Mouse (Mus musculus) heart, embryonic 11.5 days (tissue): Measurements from ENCODE around the gene Fn1. TPM values are rescaled to one million over a fixed set of nuclear protein-coding genes. Genes with fewer than 3 reads are reported as not detected.

ENCODE experiments used
- ATAC-seq: fragments of 200-750 bp; cut with Nextera tagmentation; replicated peaks from 2 replicates; pipeline ENCODE4 v1.8.0; 2017; ENCODE audit warnings: moderate library complexity; ENCODE audit not compliant: insufficient number of reproducible peaks, low FRiP score, low TSS enrichment
- H3K27ac ChIP-seq: fragments of 300-500 bp; sonication (generic); 2 replicates; pipeline ENCODE4 v1.5.1; 2014; ENCODE audit warnings: mild to moderate bottlenecking, low read depth, low read length
- H3K27me3 ChIP-seq: fragments of 300-500 bp; sonication (generic); 2 replicates; pipeline ENCODE4 v1.6.1; 2014; ENCODE audit warnings: mild to moderate bottlenecking, low read length, mixed read lengths; ENCODE audit not compliant: control insufficient read depth, insufficient read depth
- H3K36me3 ChIP-seq: fragments of 300-500 bp; sonication (generic); 2 replicates; pipeline ENCODE4 v1.6.1; 2014; ENCODE audit warnings: mild to moderate bottlenecking, low read length, moderate library complexity, mixed read lengths; ENCODE audit not compliant: control insufficient read depth, insufficient read depth
- H3K4me1 ChIP-seq: fragments of 300-500 bp; sonication (generic); 2 replicates; pipeline ENCODE4 v1.6.1; 2014; ENCODE audit warnings: low read length; ENCODE audit not compliant: control insufficient read depth, insufficient read depth
- H3K4me2 ChIP-seq: fragments of 300-500 bp; sonication (generic); 2 replicates; pipeline ENCODE4 v1.6.1; 2014; ENCODE audit warnings: mild to moderate bottlenecking, moderate library complexity
- H3K4me3 ChIP-seq: fragments of 300-500 bp; sonication (generic); 2 replicates; pipeline ENCODE4 v1.5.1; 2014; ENCODE audit warnings: low read depth, low read length
- H3K9ac ChIP-seq: fragments of 300-500 bp; sonication (generic); 2 replicates; pipeline ENCODE4 v1.6.1; 2014; ENCODE audit warnings: mild to moderate bottlenecking, low read depth, low read length, moderate library complexity
- H3K9me3 ChIP-seq: fragments of 300-500 bp; sonication (generic); replicated peaks from 2 replicates; pipeline ENCODE4 v1.6.1; 2016; ENCODE audit warnings: low read length; ENCODE audit not compliant: control insufficient read depth
- WGBS: fragments of 180-500 bp; shearing (Covaris S2); extraction: QIAGEN DNeasy Blood & Tissue Kit; methylation state at CpG from one replicate; pipeline ENCODE4 v1.1.7; 2014; ENCODE audit not compliant: insufficient replicate concordance; 5-methylcytosine and 5-hydroxymethylcytosine counted together
- polyA plus RNA-seq: library from polyadenylated mRNA; unstranded; fragments of >200 nt; fragmentation: Nextera tagmentation; extraction: Ambion mirVana; gene quantifications from 2 replicates; pipeline ENCODE4 v1.2.1, GENCODE M21; 2014

Gene Fn1
- polyA plus RNA-seq, 1 experiment from 2014 or later = 332 TPM

DNA sequence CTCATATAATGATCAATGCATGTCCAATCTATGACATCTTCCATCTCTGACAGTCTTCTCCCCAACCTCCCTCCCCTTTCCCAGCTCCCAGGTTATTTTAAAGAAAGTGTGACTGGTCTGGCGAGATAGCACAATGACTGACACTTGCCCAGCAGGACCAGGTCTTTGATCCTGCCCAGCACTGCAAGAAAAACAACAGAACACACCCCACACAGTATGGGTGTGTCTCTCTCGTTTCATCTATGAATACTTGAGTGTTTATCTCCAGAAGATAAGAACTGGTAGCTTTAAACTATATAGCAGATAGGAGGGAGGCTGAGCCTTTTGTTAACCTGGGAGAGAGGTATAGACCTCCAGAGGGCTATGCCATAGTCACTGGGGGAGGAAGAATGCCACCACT is 28.3 kb upstream of the Fn1 start:
- Histone ChIP-seq H3K36me3 (no peaks in the 10 kb centered on the region), H3K27me3 (no peaks in the 10 kb centered on the region), H3K9ac (no peak overlapping the region), H3K4me3 (no peak overlapping the region), H3K4me1 (peaks cover 13% of the 10 kb centered on the region; the same call in 1 of the 2 replicates), H3K9me3 (no peaks in the 10 kb centered on the region), H3K4me2 (no peak overlapping the region), H3K27ac (peak overlapping the region; percentile 18; the same call in 1 of the 2 replicates)
- peak; percentile 88 for ATAC-seq
- 10% methylated on average over 2 of the region's 2 CpGs for WGBS

GRCm38 (mm10) chr1:71680046-71680672 is 27.2 kb upstream of the Fn1 start:
- Histone ChIP-seq H3K4me2 (no peak overlapping the region), H3K27ac (no peak overlapping the region), H3K36me3 (no peaks in the 10 kb centered on the region), H3K4me3 (no peak overlapping the region), H3K9me3 (no peaks in the 10 kb centered on the region), H3K27me3 (no peaks in the 10 kb centered on the region), H3K9ac (no peak overlapping the region), H3K4me1 (peaks cover 13% of the 10 kb centered on the region; the same call in 1 of the 2 replicates)
- no peak for ATAC-seq
- 72% methylated on average over 8 of the region's 8 CpGs for WGBS

DNA sequence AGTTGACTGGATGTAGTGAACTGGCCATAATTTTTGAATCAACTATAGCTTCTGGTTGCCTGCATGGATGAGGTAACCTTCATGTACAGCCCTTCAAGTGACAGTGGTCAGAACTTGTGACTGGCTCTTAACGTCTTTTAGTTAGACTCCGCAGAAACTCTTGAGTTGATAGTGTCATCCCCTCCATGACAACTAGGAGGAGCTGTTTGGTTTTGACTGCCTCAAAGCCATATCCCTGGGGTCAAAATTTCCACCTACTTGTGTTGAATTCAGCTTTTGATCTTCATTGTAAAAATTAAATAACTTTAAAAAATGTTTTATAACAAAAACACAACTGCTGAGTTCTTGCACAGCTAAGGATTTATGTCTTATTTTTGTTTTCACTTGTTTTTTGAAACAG is 22.4 kb upstream of the Fn1 start:
- Histone ChIP-seq H3K27me3 (no peaks in the 10 kb centered on the region), H3K36me3 (no peaks in the 10 kb centered on the region), H3K4me2 (no peak overlapping the region), H3K27ac (no peak overlapping the region), H3K9ac (no peak overlapping the region), H3K9me3 (no peaks in the 10 kb centered on the region), H3K4me1 (no peaks in the 10 kb centered on the region), H3K4me3 (no peak overlapping the region)
- WGBS = 70% methylated on average over 2 of the region's 2 CpGs
- no peak for ATAC-seq

DNA sequence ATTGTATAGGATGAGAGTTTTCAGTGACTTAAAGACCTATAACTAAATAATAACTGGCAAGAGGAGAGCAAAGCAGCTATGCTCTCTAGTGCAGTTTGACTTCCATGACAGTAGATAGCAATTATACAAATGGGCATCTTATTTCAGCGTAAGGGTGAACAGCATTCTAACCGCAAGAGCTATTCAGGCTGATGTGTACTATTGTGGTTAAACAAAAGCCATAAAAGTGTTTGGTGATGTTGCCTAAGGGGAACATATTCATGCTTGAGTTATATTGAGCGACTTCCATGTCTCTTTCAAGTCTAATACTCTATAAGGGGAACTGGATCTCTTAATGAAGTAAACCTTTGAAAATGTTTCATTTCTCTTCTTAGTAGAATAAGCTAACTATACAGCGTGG is 21.3 kb upstream of the Fn1 start:
- 88% methylated on average over 4 of the region's 4 CpGs for WGBS
- Histone ChIP-seq H3K4me1 (no peaks in the 10 kb centered on the region), H3K4me2 (no peak overlapping the region), H3K9me3 (no peaks in the 10 kb centered on the region), H3K9ac (no peak overlapping the region), H3K4me3 (no peak overlapping the region), H3K27ac (no peak overlapping the region), H3K36me3 (no peaks in the 10 kb centered on the region), H3K27me3 (no peaks in the 10 kb centered on the region)
- ATAC-seq = no peak

GRCm38 (mm10) chr1:71673398-71673910 is 20.5 kb upstream of the Fn1 start:
- 12% methylated on average over 3 of the region's 3 CpGs for WGBS
- ATAC-seq = no peak
- Histone ChIP-seq H3K27me3 (no peaks in the 10 kb centered on the region), H3K4me1 (no peaks in the 10 kb centered on the region), H3K9me3 (no peaks in the 10 kb centered on the region), H3K27ac (no peak overlapping the region), H3K4me2 (no peak overlapping the region), H3K9ac (no peak overlapping the region), H3K4me3 (no peak overlapping the region), H3K36me3 (no peaks in the 10 kb centered on the region)

DNA sequence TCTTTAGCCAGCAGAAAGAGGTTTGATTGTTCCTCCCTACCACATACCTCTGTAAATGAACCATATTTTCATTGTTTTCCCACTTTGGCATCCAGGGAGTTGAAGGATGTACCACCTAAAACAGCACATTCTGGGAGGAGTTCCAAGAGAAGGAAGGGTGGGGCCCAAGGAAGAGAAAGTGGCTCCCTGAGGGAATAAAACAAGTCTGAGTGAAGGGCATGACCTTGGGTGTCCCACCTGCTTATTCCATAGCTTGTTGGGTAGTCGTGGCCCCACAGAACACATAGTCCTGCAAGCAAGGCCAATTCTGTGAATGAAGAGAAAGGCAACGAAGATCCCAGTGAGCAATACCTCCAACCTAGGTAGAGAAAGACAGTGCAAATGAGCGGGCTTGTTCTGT is 19.3 kb upstream of the Fn1 start:
- WGBS = 79% methylated on average over 3 of the region's 3 CpGs
- Histone ChIP-seq H3K4me2 (no peak overlapping the region), H3K9ac (no peak overlapping the region), H3K4me1 (no peaks in the 10 kb centered on the region), H3K27me3 (no peaks in the 10 kb centered on the region), H3K27ac (no peak overlapping the region), H3K4me3 (no peak overlapping the region), H3K9me3 (no peaks in the 10 kb centered on the region), H3K36me3 (no peaks in the 10 kb centered on the region)
- ATAC-seq = no peak

GRCm38 (mm10) chr1:71663242-71663641 is 10.2 kb upstream of the Fn1 start:
- H3K27ac ChIP-seq = no peak overlapping the region
- no peak overlapping the region for H3K4me2 ChIP-seq
- H3K4me3 ChIP-seq = no peak overlapping the region
- peaks cover 8% of the 10 kb centered on the region for H3K9me3 ChIP-seq
- no peak overlapping the region for H3K9ac ChIP-seq
- no peaks in the 10 kb centered on the region for H3K27me3 ChIP-seq
- no peaks in the 10 kb centered on the region for H3K36me3 ChIP-seq
- no peaks in the 10 kb centered on the region for H3K4me1 ChIP-seq
- 88% methylated on average over 6 of the region's 6 CpGs for WGBS
- ATAC-seq = no peak

DNA sequence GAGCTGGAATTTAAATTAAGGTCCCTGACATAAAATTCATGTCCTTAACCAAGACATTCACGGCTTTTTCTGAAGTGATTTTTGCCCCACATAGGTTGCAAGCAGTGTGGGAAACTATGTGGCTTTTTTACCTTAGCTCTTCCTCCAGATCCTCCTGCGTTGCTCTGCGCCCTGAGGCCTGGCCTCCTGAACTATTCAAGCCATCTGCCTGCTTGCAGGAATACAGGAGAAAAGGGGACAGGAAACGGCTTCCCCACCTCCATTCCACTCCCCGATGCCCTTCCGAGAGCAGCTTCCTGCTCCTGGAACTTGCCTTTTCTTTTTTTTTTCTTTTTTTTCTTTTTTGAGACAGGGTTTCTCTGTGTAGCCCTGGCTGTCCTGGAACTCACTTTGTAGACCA is 5.6 kb upstream of the Fn1 start:
- WGBS = 60% methylated on average over 6 of the region's 6 CpGs
- H3K27me3 ChIP-seq = no peaks in the 10 kb centered on the region

DNA sequence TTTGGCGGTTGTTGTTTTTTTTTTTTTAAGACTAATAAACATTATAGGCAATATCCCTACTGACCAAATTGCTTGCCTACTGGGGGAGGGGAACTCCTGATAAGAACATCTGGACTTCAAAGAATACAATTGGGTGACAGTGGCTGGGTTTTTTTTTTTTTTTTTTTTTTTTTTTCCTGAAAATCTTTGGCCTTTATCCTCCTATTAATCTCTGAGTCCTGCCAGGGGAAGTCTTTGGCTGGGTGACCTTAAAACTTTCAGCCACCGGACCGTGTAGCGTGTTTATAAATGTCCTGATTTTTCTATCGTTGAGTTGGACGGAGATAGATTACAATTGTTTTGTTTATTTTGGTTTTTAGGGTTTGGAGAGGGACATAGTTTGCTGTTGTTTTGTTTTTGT is 3.3 kb upstream of the Fn1 start:
- ATAC-seq = no peak
- 39% methylated on average over 6 of the region's 6 CpGs for WGBS
- H3K27me3 ChIP-seq = no peaks in the 10 kb centered on the region
- H3K36me3 ChIP-seq = no peaks in the 10 kb centered on the region
- H3K4me1 ChIP-seq = peaks cover 3% of the 10 kb centered on the region; the same call in 1 of the 2 replicates
- H3K4me2 ChIP-seq = no peak overlapping the region
- H3K9ac ChIP-seq = no peak overlapping the region
- no peak overlapping the region for H3K27ac ChIP-seq
- H3K4me3 ChIP-seq = no peak overlapping the region
- no peaks in the 10 kb centered on the region for H3K9me3 ChIP-seq

More for the DNA sequence above, 5.6 kb upstream of the Fn1 start:
- H3K36me3 ChIP-seq = no peaks in the 10 kb centered on the region
- no peak overlapping the region for H3K9ac ChIP-seq
- H3K9me3 ChIP-seq = peaks cover 8% of the 10 kb centered on the region
- no peak for ATAC-seq
- no peak overlapping the region for H3K27ac ChIP-seq
- no peaks in the 10 kb centered on the region; the same call in 1 of the 2 replicates for H3K4me1 ChIP-seq
- H3K4me3 ChIP-seq = no peak overlapping the region
- H3K4me2 ChIP-seq = no peak overlapping the region
